Mouse (Mus musculus) embryonic facial prominence, embryonic 11.5 days (tissue): Measurements from ENCODE around the gene B4gat1. TPM values are rescaled to one million over a fixed set of nuclear protein-coding genes. Genes with fewer than 3 reads are reported as not detected.

Source experiments
- ATAC-seq: fragments of 200-750 bp; cut with Nextera tagmentation; replicated peaks from 2 replicates; pipeline ENCODE4 v1.8.0; 2017; ENCODE audit warnings: low read depth; ENCODE audit not compliant: insufficient number of reproducible peaks, low FRiP score, low TSS enrichment
- DNase-seq: peaks from one replicate; pipeline ENCODE4 v3.0.0-alpha.2; 2015; ENCODE audit warnings: low spot score
- H3K27ac ChIP-seq: fragments of 300-500 bp; sonication (generic); replicated peaks from 2 replicates; pipeline ENCODE4 v1.5.1; 2014; ENCODE audit warnings: mild to moderate bottlenecking, low read depth, low read length, control low read depth
- H3K27me3 ChIP-seq: fragments of 300-500 bp; sonication (generic); 2 replicates; pipeline ENCODE4 v1.6.1; 2014; ENCODE audit warnings: mild to moderate bottlenecking, low read length, moderate library complexity, mixed read lengths; ENCODE audit not compliant: control insufficient read depth, insufficient read depth
- H3K36me3 ChIP-seq: fragments of 300-500 bp; sonication (generic); replicated peaks from 2 replicates; pipeline ENCODE4 v1.6.1; 2014; ENCODE audit warnings: low read depth, mild to moderate bottlenecking, low read length, moderate library complexity, mixed read lengths; ENCODE audit not compliant: control insufficient read depth, insufficient read depth
- H3K4me1 ChIP-seq: fragments of 300-500 bp; sonication (generic); 2 replicates; pipeline ENCODE4 v1.6.1; 2014; ENCODE audit warnings: low read length, mixed read lengths; ENCODE audit not compliant: control insufficient read depth, insufficient read depth
- H3K4me2 ChIP-seq: fragments of 300-500 bp; sonication (generic); 2 replicates; pipeline ENCODE4 v1.6.1; 2014; ENCODE audit warnings: low read depth, mild to moderate bottlenecking, control low read depth, low read length, moderate library complexity
- H3K4me3 ChIP-seq: fragments of 300-500 bp; sonication (generic); 2 replicates; pipeline ENCODE4 v1.5.1; 2014; ENCODE audit warnings: low read depth, low read length, control low read depth
- H3K9ac ChIP-seq: fragments of 300-500 bp; sonication (generic); replicated peaks from 2 replicates; pipeline ENCODE4 v1.6.1; 2014; ENCODE audit warnings: mild to moderate bottlenecking, control low read depth, low read length
- H3K9me3 ChIP-seq: fragments of 300-500 bp; sonication (generic); replicated peaks from 2 replicates; pipeline ENCODE4 v1.6.1; 2016; ENCODE audit warnings: mild to moderate bottlenecking, low read length, inconsistent platforms, mixed read lengths; ENCODE audit not compliant: control insufficient read depth
- WGBS: fragments of 180-500 bp; shearing (Covaris S2); extraction: QIAGEN DNeasy Blood & Tissue Kit; methylation state at CpG from one replicate; pipeline ENCODE4 v1.1.7; 2014; 5-methylcytosine and 5-hydroxymethylcytosine counted together
- polyA plus RNA-seq: library from polyadenylated mRNA; unstranded; fragments of >200 nt; fragmentation: Nextera tagmentation; extraction: Ambion mirVana; gene quantifications from 2 replicates; pipeline ENCODE4 v1.2.1, GENCODE M21; 2014

The B4gat1 gene
- polyA plus RNA-seq, result 38.5 and 40.8 TPM in 2 replicates

DNA sequence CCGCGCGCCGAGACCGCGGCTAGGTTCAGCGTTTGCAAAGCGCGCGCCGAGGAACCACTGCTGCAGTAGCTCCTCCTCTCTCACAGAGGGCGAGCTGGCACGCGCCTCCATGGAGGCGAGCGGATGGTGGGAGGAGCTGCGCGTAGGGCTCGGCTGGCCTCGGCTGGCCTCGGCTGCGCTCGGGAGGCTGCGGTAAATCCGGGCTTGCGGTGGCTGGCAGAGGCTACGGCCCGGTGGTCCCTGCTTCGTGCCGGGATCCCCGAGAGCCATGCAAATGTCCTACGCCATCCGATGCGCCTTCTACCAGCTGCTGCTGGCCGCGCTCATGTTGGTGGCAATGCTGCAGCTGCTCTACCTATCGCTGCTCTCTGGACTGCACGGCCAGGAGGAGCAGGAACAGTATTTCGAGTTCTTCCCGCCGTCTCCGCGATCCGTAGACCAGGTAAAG is at the start of gene B4gat1, which contains the start of gene AC124502.3:
Gene B4gat1 (plus strand): TSS at position 118 of the 448 bp plus-strand sequence.
Gene AC124502.3 (plus strand): TSS at position 183 of the 448 bp plus-strand sequence.
- Histone ChIP-seq H3K4me1 (peaks cover 6% of the 10 kb centered on the region), H3K36me3 (no peaks in the 10 kb centered on the region), H3K27me3 (no peaks in the 10 kb centered on the region), H3K9ac (peak within 1 kb of the TSS; percentile 83), H3K9me3 (no peaks in the 10 kb centered on the region), H3K4me3 (peak within 1 kb of the TSS; percentile 72), H3K27ac (peak within 1 kb of the TSS; percentile 76), H3K4me2 (peak within 1 kb of the TSS; percentile 98)
- under 1% methylated on average over 40 of the region's 44 CpGs for WGBS
- peak; percentile 64 for ATAC-seq
- DNase-seq, result peak; percentile 95

DNA sequence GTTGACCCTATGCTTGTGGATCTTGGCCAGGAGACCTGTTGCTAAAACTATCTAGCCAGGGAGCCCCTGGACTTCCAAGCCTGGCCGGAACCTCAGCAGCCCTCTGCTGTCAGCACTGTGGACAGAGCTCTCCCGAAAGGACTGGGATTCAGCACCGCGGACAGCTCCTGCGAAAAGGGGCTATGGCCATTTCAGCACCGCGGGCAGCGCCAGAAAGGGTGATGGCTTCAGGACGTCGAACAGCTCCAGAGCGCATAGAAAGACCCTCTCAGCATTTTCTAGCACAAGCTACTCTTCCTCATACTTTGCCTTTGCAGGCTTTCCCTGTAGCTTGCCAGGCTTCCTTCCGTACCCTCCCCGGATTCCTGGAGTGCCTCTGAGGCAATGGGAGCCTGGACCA is 49.6 kb upstream of the B4gat1 start:
- DNase-seq (peak; percentile 97), ATAC-seq (no peak)
- Histone ChIP-seq H3K36me3 (no peaks in the 10 kb centered on the region), H3K27ac (no peak overlapping the region), H3K4me3 (no peak overlapping the region), H3K9me3 (no peaks in the 10 kb centered on the region), H3K27me3 (peaks cover 36% of the 10 kb centered on the region), H3K9ac (no peak overlapping the region), H3K4me1 (no peaks in the 10 kb centered on the region), H3K4me2 (no peak overlapping the region)
- WGBS, result 4% methylated on average over 13 of the region's 13 CpGs

DNA sequence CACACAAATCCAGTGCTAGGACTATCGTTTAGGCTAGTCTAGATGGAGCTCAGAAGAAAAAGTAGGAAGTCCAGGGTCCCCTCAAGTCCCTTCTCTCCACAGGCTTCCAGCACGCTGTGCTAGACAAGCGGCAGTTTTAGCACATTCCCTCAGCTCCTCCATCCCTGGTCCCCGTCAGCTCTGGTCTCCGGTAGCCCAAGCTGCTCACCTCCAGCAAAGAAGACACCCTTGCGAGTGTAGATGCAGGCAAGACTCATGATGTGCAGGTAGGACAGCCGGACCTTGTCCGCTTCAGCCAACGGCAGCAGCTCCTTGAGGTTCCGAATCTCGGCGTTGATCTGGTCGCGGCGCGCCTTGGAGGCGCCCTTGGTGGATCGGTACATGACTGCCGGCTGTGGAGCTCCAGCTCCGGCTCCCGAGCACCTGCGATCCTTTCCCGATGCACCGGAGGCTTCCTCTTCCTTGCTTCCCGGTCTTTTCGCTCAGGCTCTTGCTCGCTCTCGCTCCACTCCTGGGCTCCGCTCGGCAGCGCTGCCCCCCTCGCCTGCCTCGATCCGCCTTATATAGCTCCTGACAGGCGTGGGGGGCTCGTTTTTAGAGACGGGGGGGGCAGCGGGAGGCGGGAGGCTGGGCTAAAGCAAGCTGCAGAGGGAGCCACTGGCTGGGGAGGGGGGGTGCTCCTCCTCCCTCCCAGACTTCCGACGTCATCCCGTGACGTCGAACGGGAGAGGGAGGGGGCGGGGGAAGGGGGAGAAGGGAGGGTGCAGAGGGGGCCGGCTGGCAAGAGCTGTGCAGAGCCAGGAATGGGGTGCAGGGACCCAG is 49.0 kb upstream of the B4gat1 start:
- H3K9ac ChIP-seq, result no peak overlapping the region
- no peak for ATAC-seq
- H3K27me3 ChIP-seq, result peaks cover 34% of the 10 kb centered on the region
- no peak overlapping the region for H3K4me2 ChIP-seq
- no peak overlapping the region for H3K27ac ChIP-seq
- H3K36me3 ChIP-seq, result no peaks in the 10 kb centered on the region
- H3K4me3 ChIP-seq, result no peak overlapping the region
- no peak for DNase-seq
- H3K4me1 ChIP-seq, result no peaks in the 10 kb centered on the region
- WGBS, result 17% methylated on average over 45 of the region's 47 CpGs
- H3K9me3 ChIP-seq, result no peaks in the 10 kb centered on the region

DNA sequence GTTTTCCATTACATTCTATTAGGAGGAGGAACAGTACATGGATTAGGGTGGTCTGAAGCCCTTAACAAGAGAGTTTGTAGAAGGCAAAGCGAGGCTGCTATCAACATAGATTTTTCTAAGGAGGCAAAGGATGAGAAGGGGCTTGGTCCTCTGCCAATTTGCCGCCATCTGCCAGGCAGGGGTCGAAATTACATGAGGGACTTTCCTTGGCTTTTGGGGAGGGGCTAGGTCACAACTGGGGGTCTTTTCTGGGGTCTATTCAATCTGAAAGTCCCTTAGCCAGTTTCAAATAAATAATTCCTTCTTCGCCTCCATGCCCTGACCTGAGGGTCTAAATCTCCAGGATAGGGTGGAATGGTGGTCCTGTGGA is 48.4 kb upstream of the B4gat1 start, which contains the start of gene Npas4:
Gene Npas4 (minus strand): TSS at position 61 of the 370 bp plus-strand sequence.
- no peaks in the 10 kb centered on the region for H3K9me3 ChIP-seq
- H3K27ac ChIP-seq, result no peak within 1 kb of the TSS
- DNase-seq (no peak), ATAC-seq (no peak)
- no peak within 1 kb of the TSS for H3K4me3 ChIP-seq
- H3K9ac ChIP-seq, result no peak within 1 kb of the TSS
- 18% methylated on average over 4 of the region's 4 CpGs for WGBS
- no peaks in the 10 kb centered on the region for H3K4me1 ChIP-seq
- peaks cover 30% of the 10 kb centered on the region for H3K27me3 ChIP-seq
- H3K36me3 ChIP-seq, result no peaks in the 10 kb centered on the region
- H3K4me2 ChIP-seq, result no peak within 1 kb of the TSS

DNA sequence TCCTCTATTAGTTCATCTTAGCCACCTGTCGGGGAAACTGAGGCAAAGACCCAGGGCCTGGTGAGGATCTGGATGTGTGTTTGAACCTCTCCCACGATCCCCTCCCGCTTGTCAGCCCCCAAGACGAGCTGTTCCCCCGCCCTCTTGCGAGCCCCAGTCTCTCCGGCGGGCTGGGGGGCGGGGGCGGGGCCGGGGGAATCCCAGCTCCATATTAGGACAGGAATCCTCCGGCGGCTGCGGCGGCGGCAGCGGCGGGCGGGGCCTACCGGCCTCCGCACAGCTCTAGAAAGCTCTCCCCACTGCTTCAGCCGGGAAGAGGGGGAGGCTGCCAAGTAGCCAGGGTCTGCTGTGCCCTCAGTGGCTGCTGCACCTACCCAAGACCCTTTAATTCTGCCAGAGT is 47.9 kb upstream of the B4gat1 start:
- H3K9me3 ChIP-seq, result no peaks in the 10 kb centered on the region
- WGBS, result 2% methylated on average over 21 of the region's 22 CpGs
- no peak overlapping the region for H3K4me3 ChIP-seq
- H3K9ac ChIP-seq, result no peak overlapping the region
- H3K36me3 ChIP-seq, result no peaks in the 10 kb centered on the region
- no peak overlapping the region for H3K4me2 ChIP-seq
- H3K27me3 ChIP-seq, result peaks cover 30% of the 10 kb centered on the region
- H3K4me1 ChIP-seq, result no peaks in the 10 kb centered on the region
- ATAC-seq (no peak), DNase-seq (no peak)
- H3K27ac ChIP-seq, result no peak overlapping the region

DNA sequence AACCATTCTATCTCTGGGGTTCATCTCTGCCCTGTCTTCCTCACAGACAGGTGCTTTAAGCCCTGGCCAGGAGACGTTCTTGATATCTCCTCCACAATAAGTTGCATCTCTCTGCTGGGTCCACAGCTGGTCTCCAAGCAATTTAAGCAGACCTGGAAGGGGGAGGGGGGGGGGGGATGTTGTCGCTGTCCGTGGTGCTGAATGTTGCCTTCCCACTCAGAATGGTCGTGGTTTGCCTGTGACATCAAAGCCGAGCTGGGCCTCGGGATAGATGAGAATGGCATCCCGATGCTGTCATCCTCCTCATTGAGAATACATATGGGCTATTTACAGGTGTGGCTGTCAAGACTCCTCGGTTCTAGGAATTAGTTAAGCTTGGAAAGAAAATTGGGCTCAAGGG is 46.3 kb upstream of the B4gat1 start:
- ATAC-seq, result no peak
- Histone ChIP-seq H3K4me3 (no peak overlapping the region), H3K27ac (no peak overlapping the region), H3K9me3 (no peaks in the 10 kb centered on the region), H3K4me2 (no peak overlapping the region), H3K4me1 (no peaks in the 10 kb centered on the region), H3K36me3 (no peaks in the 10 kb centered on the region), H3K27me3 (peaks cover 30% of the 10 kb centered on the region), H3K9ac (no peak overlapping the region)
- DNase-seq, result peak; percentile 66
- WGBS, result 21% methylated on average over 8 of the region's 8 CpGs

DNA sequence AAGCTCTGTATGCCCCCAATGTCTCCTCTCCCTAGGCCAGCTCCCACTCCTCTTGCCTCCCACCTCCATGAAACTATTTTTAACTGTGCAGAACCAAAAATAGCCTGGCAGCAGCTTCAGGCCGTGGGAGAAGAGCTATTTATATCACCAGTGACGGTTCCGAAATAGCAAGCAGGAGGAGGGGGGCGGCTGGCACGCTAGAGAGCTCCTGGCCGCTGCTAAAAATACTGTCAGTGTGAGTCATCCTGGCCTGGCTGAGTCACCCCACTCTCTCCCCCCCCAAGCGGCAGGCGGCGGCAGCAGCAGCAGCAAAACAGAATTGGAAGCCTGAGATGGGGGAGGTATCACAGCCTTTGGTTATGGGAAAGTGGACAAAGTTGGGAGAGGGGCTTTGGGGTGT is 45.7 kb upstream of the B4gat1 start:
- no peaks in the 10 kb centered on the region for H3K4me1 ChIP-seq
- ATAC-seq (no peak), DNase-seq (no peak)
- no peak overlapping the region for H3K27ac ChIP-seq
- H3K4me2 ChIP-seq, result no peak overlapping the region
- WGBS, result 9% methylated on average over 9 of the region's 9 CpGs
- H3K4me3 ChIP-seq, result no peak overlapping the region
- H3K9ac ChIP-seq, result no peak overlapping the region
- peaks cover 30% of the 10 kb centered on the region for H3K27me3 ChIP-seq
- H3K36me3 ChIP-seq, result no peaks in the 10 kb centered on the region
- H3K9me3 ChIP-seq, result no peaks in the 10 kb centered on the region

DNA sequence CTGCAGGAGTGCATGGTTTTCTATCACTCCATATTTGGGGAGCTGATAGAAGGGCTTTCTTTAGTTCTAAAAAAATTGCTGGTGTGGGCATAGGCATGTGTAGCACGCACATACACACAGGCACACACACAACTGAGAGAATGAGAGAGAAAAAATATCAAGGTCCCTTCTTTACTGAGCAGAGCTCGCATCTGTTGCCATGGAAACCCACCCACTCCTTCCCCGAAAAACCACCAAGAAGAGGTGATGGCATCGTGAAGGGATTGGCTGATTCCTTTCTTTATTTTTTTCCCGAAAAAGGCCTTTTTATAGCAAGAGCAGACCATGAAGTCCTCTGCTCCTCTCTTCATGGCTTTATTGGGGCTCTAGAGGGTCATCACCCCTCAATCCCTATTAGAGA is 44.6 kb upstream of the B4gat1 start:
- Histone ChIP-seq H3K36me3 (no peaks in the 10 kb centered on the region), H3K27me3 (peaks cover 30% of the 10 kb centered on the region), H3K9ac (no peak overlapping the region), H3K27ac (no peak overlapping the region), H3K4me1 (no peaks in the 10 kb centered on the region), H3K4me3 (no peak overlapping the region), H3K9me3 (no peaks in the 10 kb centered on the region), H3K4me2 (no peak overlapping the region)
- ATAC-seq (no peak), DNase-seq (no peak)
- WGBS, result 60% methylated on average over 5 of the region's 5 CpGs
